Comparison of ENCODE assay signal across 13 mouse cellular contexts in genomic region chr3:125813798-125814197, GRCm38 (mm10).
"Had no signal": no experiment of that assay in that cellular context is flagged by ENCODE, and none has a peak within 500 bp of the region (broad histone marks: within the 10 kb centered on the region; RNA-seq: fewer than 3 reads in every experiment).

No protein-coding gene starts in this region.

- H3K4me1 ChIP-seq: lung, embryonic 15.5 days; midbrain, embryonic 13.5 days; midbrain, embryonic 15.5 days; neural tube, embryonic 12.5 days had no signal

- H3K4me2 ChIP-seq: lung, embryonic 15.5 days; midbrain, embryonic 11.5 days; midbrain, embryonic 13.5 days; midbrain, embryonic 15.5 days; neural tube, embryonic 12.5 days had no signal

- H3K9ac ChIP-seq: liver, postnatal 0 days; lung, embryonic 15.5 days; midbrain, embryonic 13.5 days; midbrain, embryonic 15.5 days; neural tube, embryonic 12.5 days had no signal

- H3K4me3 ChIP-seq: lung, embryonic 15.5 days; midbrain, embryonic 13.5 days; midbrain, embryonic 15.5 days; neural tube, embryonic 12.5 days had no signal

- ATAC-seq: liver, postnatal 0 days; midbrain, embryonic 13.5 days; midbrain, embryonic 15.5 days had no signal

- DNase-seq: liver, postnatal 0 days; lung, adult 2 months; lung, postnatal 10 days; lung, postnatal 4 days; right cerebral cortex, postnatal 14 days; thymus, adult 18-20 months; thymus, postnatal 14 days; thymus, postnatal 36 days had no signal

- H3K9me3 ChIP-seq: lung, embryonic 15.5 days; midbrain, embryonic 13.5 days; midbrain, embryonic 15.5 days; neural tube, embryonic 12.5 days had no signal

- H3K27me3 ChIP-seq: lung, embryonic 15.5 days; midbrain, embryonic 13.5 days; midbrain, embryonic 15.5 days; neural tube, embryonic 12.5 days had no signal

- H3K27ac ChIP-seq: lung, embryonic 15.5 days; midbrain, embryonic 13.5 days; midbrain, embryonic 15.5 days; neural tube, embryonic 12.5 days had no signal

- H3K36me3 ChIP-seq: lung, embryonic 15.5 days; midbrain, embryonic 13.5 days; midbrain, embryonic 15.5 days; neural tube, embryonic 12.5 days had no signal
